Mouse (Mus musculus): Measurements from ENCODE around the gene Ccdc194.

Ccdc194 gene

DNA sequence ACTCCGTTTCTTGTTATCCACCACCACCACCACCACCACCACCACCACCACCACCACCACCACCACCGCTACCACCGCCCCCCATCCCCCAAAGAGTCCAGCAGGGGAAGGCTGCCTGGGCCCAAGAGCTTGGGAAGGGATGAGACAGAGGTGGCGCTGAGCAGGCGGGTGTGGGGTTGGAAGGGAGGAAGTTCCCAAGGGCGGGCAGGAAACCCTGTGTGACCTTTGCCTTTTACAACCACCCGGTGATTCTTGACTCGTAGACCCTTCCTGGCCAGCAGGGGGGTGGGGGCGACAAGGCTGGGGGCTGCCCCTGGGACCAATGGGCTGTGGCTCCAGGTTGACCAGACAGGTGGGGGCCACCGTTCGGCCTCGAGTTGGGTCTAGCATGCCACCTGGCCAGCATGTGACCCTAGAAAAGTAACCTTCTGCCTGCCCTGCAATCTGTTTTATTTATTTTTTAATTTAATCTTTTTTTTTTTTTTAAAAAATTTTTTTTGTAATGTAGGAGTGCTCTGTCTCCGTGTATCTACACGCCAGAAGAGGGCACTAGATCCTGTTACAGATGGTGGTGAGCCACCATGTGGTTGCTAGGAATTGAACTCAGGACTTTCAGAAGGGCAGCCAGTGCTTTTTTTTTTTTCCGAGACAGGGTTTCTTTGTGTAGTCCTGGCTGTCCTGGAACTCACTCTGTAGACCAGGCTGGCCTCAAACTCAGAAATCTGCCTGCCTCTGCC, 12.3 kb downstream of the Ccdc194 start:
- no peak for DNase-seq (ENCODE audit: extremely low read depth, insufficient read length, low spot score)

- no peak for DNase-seq (ENCODE audit: extremely low read depth, insufficient read length, low spot score)
These were observed 13.9 kb downstream of the Ccdc194 start, which contains the start of gene Plvap for GRCm38 (mm10) chr8:71511644-71512043. Gene Plvap, minus strand, starts transcription at chr8:71511752.

- peak; percentile 32 for DNase-seq (ENCODE audit: extremely low read depth, insufficient read length, low spot score)
These were observed 16.2 kb downstream of the Ccdc194 start for GRCm38 (mm10) chr8:71509316-71509715.

GRCm38 (mm10) chr8:71507589-71508104, 17.9 kb downstream of the Ccdc194 start:
- no peak for DNase-seq (ENCODE audit: extremely low read depth, insufficient read length, low spot score)

DNA sequence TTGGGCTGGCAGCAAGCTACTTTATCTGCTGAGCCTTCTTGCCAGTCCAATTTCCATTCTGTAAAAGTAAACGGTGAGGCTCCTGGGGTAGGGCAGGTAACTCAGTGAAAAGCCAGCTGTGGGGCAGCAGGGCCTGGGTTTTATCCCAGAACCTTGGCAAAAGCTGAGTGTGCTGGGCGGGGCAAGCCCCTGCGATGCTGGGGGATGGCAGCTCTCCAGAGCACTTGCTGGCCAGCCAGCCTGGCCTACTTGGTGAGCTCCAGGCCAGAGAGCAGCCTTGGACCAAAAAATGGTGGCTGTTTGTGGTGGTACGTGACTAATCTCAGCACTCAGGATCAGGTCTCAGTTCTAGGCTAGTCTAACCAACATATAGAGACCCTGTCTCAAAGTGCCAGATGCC, 19.5 kb downstream of the Ccdc194 start:
- DNase-seq (ENCODE audit: extremely low read depth, insufficient read length, low spot score): peak; percentile 80

DNA sequence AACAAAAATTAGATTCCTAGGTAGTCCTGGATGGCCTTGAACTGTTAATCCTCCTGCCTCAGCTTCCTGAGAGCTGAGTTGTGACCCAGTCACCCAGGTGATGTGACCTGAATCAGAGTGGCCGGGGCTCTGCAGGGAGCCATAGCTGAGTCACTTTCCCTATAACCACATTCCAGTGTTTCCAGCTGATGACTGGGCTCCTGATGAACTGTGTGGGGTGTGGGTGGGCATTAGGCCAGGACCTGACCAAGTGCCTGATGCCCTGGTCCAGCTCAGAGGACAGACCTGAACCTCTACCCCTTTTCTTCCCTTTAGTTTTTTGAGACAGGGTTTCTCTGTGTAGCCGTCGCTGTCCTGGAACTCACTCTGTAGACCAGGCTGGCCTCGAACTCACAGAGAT, 20.2 kb downstream of the Ccdc194 start:
- peak; percentile 71 for DNase-seq (ENCODE audit: extremely low read depth, insufficient read length, low spot score)

GRCm38 (mm10) chr8:71504349-71504748, 21.2 kb downstream of the Ccdc194 start:
- no peak for DNase-seq (ENCODE audit: extremely low read depth, insufficient read length, low spot score)

DNA sequence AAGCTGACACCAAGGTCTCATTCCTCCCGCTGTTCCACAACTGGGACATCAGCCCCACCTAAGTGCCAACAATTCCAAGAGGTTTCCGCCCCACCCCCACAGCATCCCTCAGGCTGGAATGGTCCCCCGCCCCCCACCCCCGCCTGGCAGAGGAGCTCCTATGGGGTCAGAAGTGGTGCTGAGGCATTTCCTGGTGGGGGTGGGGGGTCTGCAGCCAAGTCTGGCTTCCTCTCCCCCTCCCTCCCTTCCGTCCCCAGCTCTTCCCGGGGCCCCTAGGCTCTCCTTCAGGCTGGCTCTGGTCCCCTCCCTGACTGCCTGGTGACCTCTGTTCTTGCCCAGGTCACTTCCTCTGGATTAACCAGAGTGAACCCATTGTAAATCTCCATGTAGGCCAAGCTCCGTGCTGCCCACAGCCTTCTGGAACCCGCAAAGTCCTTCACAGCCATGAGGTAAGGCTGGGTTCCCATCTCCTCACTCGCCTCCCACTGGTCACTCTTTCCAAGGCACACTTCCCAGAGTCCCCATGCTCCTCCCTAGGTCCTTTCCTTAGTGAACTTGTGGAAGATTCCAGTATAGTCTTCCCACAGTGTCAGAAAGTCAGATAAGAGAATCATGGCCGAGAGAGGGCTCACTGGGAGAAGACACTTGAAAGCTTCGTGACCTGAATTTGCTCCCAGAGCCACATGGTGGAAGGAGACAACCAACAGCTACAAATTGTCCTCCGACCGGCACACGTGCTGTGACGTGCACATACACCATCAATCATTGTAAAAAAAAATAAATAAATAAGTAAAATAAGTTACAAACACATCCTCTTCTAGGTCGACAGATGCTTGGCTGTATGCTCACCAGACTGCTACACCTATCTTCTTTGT, 26.5 kb downstream of the Ccdc194 start:
- DNase-seq (ENCODE audit: extremely low read depth, insufficient read length, low spot score): no peak

GRCm38 (mm10) chr8:71497881-71498501, 27.5 kb downstream of the Ccdc194 start:
- DNase-seq (ENCODE audit: extremely low read depth, insufficient read length, low spot score): peak; percentile 41

- no peak for DNase-seq (ENCODE audit: extremely low read depth, insufficient read length, low spot score)
These were observed 28.4 kb downstream of the Ccdc194 start for GRCm38 (mm10) chr8:71497077-71497645.

DNA sequence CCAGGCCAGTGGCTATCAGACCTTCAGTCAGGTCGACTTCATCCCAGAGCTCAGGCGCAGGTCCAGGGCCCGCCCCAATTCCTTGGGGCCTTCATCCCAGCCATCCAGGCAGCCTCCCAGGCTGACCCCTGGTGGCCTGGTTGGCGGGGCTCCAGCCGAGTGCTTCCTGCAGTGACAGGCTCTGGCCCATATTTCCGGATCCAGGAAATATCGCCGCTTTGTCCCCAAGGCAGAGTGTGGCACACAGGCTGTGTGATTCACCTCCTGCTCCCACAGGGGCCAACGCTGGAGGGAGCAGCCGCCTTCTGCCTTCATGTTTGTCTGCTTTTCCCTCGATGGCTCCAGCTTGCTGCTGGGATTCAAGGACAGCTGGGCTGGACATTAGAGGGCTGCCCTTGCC, 29.0 kb downstream of the Ccdc194 start:
- DNase-seq (ENCODE audit: extremely low read depth, insufficient read length, low spot score): peak; percentile 94

GRCm38 (mm10) chr8:71495811-71496210, 29.7 kb downstream of the Ccdc194 start:
- no peak for DNase-seq (ENCODE audit: extremely low read depth, insufficient read length, low spot score)

DNA sequence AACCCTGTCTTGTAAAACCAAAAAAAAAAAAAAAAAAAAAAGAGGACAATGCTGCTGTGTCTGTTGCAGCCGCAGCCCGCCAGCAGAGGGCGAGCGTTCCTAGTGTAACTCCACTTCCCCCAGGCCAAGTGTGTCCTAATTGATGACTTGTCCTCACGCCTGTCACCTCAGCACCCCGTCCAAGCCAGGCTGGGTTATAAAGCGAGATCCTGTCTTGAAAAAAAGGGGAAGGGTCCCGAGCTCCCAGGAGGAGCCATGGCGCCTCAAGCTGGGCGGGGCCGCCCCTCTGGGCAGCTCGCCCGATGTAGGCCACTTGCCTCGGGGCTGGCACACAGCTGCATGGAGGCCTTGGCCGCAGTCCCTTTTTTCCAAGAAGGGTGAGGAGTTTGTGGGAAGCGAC, 30.5 kb downstream of the Ccdc194 start:
- DNase-seq (ENCODE audit: extremely low read depth, insufficient read length, low spot score): peak; percentile 95

GRCm38 (mm10) chr8:71488454-71488853, 37.1 kb downstream of the Ccdc194 start:
- DNase-seq (ENCODE audit: extremely low read depth, insufficient read length, low spot score): peak; percentile 78

DNA sequence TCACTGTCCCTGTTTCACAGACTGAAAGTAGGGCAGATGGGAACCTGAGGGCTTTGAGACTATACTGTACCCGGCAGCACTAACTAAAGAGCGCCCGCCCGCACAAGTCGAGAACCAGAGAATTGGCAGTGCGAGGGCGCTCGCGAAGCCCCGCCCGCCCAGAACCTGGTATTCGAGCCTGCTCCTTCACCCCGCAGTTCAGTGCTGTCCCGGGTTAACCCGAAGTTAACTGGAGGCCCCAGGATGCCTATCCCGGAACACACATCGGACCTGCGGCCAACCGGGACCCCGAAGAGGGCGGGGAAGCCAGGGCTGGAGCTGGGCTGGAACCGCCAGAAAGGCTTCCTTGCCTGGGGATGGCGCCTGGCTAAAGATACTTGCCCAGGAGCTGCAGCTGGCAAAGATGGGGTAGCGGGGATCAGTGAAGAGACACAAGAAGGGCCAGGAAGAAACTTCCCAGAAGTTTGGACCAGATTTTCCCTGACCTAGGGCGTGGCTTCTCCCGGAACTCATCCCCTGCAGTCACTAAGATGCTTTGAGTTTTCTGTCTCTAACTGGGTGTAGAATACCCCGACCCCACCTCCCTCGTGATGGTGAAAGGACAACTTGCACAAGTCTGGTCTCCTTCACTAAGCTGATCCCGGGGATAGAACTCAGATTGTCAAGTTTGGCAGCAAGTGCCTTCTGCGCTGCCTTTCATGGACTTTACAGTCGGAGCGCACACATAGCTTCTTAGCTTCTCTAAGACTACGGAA, 37.6 kb downstream of the Ccdc194 start, which contains the start of gene Gtpbp3:
TSS of gene Gtpbp3 (plus strand) at position 413 of the 755 bp plus-strand sequence.
- peak; percentile 83 for DNase-seq (ENCODE audit: extremely low read depth, insufficient read length, low spot score)

GRCm38 (mm10) chr8:71486136-71486529, 39.4 kb downstream of the Ccdc194 start:
- DNase-seq (ENCODE audit: extremely low read depth, insufficient read length, low spot score): peak; percentile 45

- DNase-seq (ENCODE audit: extremely low read depth, insufficient read length, low spot score): peak; percentile 88
These were observed 40.1 kb downstream of the Ccdc194 start, which contains the start of gene Ano8 for GRCm38 (mm10) chr8:71485142-71486135. Gene Ano8, minus strand, starts transcription at chr8:71485963.

GRCm38 (mm10) chr8:71484736-71485135, 40.8 kb downstream of the Ccdc194 start:
- peak; percentile 73 for DNase-seq (ENCODE audit: extremely low read depth, insufficient read length, low spot score)

DNA sequence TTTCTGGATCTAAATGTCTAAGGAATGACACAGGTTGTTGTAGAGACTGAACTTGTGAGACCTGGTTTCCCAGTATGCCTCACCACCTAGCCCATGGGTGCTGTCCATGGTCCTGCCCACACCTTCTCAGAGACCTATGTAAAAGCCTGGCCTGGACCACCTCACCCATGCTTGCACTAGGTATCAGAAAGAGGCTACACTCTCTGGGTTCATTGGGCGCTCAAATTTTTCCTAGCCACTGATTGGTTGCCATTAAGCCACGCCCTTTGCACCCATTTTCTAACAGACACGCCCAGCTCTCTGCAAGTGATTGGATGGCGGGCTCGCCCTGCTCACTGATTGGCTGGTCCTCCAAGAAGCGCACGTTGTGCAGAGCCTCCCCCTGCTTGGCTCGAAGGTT, 41.6 kb downstream of the Ccdc194 start:
- DNase-seq (ENCODE audit: extremely low read depth, insufficient read length, low spot score): no peak

Measured in 3134 (cell line).